Mouse (Mus musculus) gonadal fat pad, adult 2 months (tissue): ENCODE results near the gene Hipk3. TPM values are rescaled to one million over a fixed set of nuclear protein-coding genes. Genes with fewer than 3 reads are reported as not detected.

ENCODE experiments used
- DNase-seq: peaks from one replicate; pipeline ENCODE4 v3.0.0-alpha.2; 2012; ENCODE audit warnings: low read depth
- polyA plus RNA-seq: library from polyadenylated mRNA; depleted of rRNA; stranded (reverse); fragments of >200 nt; gene quantifications from 2 replicates; pipeline ENCODE4 v1.2.3, GENCODE M21; 2012

Gene Hipk3
- polyA plus RNA-seq, 1 experiment, result 46.9 TPM

DNA sequence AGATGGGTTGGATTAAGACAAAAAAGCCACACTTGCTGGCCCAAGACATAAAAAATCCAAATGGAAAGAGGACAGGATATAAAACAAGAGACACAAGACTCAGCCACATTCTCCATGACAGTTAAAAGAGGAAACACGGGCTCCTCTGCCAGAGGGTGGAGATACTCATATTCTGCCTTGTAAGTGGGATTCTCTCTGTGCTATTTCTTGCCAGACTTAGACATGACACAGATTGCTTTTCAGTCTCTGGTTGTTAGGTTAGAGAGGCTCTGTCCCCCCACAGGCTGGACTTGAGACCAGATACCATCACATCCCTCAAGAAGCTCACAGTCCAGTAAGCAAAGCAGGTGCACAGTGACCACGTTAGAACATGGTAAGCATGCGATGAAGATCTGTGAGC, 81.2 kb downstream of the Hipk3 start:
- no peak for DNase-seq

DNA sequence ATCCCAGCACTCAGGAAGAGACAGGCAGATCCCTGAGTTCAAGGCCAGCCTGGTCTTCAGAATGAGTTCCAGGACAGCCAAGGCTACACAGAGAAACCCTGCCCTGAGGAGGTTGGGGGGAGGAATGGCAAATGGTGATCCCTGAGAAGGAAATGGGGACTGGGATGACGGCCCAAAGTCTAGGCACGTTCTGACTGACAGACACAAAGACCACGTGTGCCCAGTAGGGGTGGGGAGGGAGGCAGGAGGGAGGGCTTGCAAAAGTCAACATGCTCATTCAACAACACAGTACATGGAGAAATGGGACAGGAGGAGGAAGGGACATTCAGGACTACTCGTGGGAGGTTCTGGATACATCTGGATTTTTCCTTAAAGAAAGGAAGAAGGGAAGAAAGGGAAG, 81.8 kb downstream of the Hipk3 start:
- DNase-seq, result no peak

DNA sequence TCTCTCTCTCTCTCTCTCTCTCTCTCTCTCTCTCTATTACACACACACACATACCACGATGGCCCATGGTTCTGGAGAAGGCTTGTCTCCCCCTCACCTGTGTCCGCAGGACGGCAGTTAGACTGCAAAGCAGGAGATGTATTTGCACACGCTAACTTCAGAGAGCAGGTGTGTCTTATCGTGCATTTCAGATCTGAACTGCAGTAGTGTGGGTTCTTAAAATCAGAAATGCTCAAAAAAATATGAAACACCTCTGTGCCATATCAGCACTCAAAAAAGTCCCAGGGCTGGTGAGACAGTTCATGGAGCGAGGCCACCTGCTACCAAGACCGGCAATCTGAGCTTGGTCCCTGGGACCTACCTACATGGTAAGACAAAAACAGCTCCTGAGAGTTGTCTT, 82.4 kb downstream of the Hipk3 start:
- no peak for DNase-seq

DNA sequence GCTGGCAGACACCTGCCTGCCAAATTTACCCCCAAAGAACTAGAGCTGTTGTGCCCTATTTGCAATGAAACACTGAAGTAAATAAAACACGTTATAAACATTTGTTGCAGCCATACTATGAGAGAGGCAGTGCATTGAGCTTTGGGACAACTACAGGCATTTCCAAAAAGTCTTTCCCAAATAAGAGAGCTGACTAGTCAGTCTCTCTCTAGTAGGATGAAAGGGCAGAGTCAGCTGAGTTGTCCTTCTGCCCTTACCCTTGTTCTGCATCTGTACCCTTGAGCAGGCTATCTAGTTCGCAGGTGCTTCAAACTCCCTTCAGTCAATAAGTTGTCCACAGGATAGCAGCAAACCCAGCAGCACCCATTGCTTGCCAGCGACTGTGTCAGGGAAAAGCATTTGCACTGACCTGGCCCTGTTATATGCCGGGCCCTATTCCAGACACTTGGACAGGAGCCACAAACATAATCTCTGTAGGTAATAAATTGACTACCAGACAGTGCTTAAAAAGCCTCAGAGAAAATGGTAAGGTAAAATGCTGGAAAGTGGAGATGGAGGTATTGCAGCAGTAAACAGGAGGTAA, 83.2 kb downstream of the Hipk3 start, which contains the start of gene D430041D05Rik:
Gene D430041D05Rik (minus strand): TSS at position 51 of the 583 bp plus-strand sequence.
- no peak for DNase-seq

DNA sequence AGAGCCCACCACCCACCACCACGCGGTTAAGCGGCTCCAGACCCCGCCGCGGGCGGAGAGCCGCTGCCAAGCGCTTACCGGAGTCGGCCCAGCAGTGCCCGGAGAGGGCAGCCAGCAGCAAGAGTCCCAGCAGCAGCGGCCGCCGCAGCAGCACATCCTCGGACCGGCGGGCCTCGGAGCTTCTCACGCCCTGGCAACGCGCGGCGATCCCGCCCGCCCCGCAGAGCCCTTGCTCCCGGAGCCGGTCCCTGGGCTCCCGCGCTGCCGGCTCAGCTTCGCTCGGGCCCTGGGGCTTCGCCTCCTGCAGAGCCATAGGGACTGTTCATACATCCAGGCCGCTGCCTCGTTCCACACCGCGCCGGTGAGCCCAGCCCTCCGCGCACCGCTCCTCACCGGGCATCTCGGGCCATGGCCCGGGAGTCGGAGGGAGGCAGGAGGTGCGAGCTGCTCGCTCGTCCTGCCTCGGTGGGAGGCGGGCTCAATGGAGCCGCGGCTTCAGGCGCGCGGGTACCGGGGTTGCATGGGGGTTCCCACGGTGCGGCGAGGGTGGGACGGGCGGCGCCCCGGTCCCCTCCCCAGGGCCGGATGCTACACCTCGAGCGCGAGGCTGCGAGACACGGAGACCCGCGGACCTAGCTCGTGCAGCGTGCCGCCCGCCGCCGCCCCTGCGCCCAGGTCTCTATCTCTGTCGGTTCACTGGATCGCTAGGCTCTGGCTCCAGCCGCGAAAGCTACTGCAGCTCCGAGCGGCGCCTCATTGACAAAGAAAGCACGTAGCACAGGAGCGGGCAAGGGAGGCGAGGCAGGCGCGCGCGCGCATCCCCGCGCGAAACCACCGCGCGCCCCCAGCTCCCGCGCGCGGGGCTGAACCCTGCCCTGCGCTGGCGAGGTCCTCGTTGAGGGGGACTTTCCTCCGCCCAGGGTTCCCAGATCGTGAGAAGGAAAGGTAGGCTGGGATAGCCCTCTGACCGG, 84.1 kb downstream of the Hipk3 start:
- no peak for DNase-seq

DNA sequence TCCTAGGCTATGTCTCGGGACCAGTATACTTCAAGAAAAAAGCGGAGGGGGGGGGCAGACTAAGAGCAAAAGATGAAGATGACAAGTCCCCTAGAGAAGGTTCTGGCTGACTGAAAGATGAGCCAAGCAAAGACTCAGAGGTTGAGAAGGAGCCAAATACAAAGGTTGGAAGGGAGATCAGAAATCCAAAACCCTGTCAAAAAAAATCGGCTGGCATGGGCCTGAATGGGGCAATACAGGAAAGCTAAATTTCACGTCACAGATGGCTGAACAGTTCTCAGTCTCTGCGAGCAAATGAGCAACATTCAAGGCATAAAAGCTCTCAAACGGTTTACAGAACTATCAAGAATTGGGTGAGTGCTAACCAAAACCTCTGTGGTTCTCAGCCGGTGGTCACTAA, 85.9 kb downstream of the Hipk3 start:
- DNase-seq, result no peak

DNA sequence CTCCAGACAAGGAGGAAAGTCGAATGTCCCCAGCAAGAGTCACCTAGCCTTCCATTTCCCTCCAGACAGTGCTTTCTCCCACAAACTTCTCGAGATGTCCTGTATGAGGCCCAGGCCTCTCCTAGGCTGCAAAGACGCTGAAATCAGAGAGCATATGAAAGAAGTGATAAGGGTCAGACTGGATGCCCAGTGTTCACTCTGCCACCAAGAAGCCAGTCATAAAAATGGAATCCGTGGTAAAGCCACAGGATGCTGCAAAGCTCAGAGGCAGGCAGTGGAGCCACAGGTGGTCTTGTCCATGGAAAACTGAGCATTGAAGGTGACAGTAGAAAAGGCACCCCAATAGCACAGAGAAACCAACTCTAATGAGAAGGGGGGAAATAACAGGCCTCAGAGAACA, 86.3 kb downstream of the Hipk3 start:
- no peak for DNase-seq

DNA sequence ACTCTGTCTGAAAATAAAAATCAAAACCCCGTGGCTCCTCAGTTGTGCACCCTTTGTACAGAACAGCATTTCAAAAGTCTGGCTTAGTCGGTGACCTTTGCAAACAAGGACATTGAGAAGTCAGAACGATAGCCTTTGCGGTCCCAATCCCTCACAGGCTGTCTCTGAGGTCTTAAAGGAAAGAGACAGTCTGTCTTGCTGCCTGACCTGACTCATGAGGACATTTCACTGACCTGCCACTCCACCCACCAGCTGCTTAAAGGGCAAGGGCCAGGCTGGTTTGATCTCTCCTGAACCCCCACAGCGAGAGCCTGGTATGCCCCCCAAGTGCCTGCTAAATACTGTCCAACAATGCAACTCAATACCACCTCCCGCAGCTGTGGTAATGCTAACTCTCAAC, 90.2 kb downstream of the Hipk3 start:
- no peak for DNase-seq

DNA sequence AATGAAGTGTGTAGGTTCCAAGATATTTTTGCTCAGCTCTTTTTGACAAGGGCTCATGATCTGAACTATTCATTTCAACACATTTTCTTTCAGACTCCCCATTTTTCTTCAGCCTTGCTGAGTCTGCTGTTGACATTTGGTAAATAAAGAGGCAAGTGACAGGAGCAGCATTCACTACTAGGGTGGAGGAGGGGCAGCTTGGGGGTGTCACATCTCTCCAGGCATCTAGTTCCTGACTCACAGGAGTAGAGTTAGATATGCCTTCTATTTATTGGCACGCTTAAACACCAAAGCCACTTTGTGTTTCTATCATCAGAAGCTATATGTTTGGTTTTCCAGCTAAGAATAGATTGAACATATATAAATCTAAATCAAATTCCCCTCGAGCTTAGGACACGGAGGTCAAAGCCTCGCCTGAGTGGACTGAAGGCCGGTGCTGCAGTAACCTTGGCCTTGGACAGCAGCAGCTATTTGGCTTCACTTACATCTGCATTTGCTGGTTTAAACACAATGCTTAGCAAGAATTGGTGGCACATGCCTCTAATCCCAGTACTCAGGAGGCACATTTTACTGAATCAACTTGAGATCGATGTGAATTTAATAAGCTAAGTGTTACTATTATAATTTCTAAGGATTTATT, 95.5 kb downstream of the Hipk3 start:
- DNase-seq, result no peak

DNA sequence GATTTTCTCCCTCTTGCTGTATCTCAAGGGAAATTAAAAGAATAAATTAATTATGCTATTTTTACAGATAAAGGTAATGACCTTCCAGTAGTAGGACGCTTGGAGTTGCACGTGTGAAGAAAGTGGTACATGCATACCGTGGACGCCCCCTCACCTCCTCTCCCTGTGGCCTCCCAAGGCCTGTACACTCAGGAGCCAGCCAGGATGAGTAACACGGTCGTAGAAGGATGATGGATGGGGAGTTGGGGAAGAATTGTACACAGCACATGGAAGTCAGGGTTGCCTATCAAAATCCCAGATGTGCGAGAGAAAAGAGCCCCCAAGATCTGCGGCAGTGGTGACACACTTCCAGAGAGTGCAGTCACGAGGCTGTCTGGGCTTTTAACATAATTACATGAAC, 98.3 kb downstream of the Hipk3 start:
- DNase-seq, result no peak

DNA sequence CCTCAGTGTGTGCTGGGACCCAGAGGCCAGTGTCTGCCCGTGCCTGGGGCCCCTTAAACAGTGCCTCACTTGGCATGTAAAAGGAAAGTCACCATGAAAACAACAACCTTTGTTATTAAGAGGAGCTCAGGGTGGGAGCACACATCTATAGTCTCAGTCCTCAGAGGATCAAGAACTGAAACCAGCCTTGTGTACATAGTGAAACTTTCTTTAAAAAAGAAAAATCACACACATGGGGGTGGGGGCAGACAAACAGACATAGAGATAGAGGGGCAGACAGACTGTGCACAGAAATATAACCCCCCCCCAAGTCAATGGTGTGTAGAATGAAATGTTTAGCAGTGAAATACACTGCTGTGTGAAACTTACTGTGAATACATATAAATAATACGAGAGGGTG, 99.5 kb downstream of the Hipk3 start:
- no peak for DNase-seq

DNA sequence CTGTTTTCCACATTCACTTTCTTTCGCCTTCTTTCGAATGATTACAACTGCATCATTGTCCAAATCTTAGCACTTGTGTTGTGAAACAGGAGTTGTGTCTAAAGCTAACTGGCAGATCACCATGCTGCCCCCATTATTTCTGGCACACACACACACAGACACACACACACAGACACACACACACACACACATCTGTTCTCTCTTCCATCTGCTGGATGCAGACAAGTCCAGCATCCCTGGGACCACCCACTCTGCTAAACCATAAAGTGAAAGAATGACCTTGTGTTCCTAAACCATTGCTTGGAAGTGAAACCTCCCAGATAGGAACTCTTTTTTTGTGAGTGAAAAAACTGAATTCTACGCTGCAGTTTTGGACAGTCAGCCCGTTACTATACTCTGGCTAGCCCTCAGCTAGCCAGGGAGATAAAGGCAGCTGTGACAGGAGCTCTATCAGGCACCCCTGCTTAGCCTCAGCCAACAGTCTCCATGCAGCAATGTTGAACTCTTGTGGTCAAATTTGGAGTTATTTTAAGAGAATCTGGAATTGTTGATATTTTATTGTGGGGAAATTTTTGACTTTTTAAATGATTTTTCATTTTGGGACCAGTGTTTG, 101.4 kb downstream of the Hipk3 start:
- no peak for DNase-seq

DNA sequence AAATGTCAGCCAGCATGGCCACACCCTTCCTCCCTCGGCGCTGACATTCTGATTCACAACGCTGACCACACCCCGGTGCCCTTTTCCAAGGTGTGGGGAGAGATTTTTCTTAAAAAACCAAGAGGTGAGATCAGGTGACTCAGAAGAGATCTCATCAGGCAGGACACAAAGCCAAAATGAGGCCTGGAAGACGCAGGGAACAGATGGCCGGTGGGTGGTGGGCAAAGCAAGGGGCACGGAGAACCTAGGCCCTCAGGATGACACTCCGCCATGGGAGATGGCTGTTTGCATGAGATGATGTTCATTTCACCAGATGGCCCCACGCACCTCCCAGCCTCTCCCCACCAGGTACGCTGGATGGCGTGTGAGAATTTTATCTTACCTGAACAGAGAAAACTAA, 105.0 kb downstream of the Hipk3 start:
- DNase-seq, result no peak

DNA sequence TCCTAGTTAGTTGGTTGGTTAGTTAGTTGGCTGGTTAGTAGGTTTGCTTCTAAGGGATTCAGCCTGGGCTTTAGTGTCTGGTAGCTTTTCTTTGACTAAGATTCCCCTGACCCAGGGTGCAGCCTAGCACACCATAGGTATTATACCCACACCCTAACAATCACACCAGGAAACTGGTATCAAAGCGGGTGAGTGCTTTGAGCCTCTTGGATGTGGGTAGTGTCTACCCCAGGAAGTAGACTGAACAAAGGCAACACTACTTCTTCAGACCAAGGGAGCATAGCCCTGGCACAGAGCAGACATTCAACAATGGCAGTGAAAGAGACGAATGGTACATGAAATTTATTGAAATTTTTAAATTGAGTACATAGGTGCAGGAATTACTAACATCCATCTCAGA, 108.3 kb downstream of the Hipk3 start:
- DNase-seq, result no peak

DNA sequence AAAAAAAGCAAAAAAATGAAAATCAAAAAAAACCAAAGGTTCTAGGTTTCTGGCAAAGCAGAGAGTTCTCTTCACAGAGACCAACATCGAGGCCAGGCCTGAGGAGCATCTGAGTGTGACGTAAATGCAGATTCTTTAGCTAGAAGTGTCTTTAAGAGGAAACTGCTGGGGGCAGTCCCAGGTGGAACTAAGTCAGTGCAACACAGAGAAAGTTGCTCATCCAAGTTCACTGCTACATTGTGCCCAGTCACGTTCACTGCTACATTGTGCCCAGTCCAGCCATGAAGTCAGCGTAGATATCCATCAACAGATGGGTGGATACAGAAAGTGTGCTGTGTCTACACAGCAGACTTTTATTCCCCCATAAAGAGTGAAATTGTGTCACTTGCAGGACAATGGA, 110.7 kb downstream of the Hipk3 start:
- DNase-seq, result no peak

DNA sequence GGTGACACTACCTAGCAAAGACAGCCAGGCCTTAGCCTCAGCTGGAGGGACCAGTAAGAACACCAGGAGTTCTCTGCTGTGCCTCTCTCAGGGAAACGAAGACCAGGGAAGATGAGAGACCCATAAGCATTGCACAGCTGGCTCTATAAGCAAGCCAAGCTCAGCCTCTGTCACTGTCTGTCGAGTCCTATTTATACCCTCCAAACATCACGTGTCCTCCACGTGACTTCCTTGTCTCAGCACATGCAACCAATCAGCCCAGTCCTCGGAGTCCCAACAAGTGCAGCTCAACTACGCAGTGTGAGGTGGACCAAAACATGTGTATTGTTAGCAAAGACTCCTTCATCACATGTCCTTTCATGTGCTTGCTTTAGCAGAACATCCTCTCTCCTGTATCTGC, 111.4 kb downstream of the Hipk3 start:
- DNase-seq, result no peak

DNA sequence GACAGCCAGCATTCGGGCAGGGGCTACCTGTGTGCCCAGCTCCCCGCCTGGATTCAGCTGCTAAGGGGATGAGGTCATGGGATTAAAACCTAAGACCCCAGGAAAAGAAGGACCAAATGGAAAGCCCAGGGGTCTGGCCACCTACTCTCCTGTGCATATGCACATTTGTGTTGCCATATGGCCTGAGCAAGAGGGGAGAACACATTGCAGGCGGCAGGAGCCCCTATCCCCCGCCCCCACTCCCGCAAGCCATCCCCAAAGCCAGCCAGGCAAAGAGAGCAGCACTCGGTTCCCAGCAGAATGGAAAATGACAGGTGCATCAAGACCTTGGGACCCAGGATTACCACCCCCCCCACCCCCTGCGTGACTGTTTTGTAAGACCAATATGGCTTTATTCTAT, 114.9 kb downstream of the Hipk3 start:
- DNase-seq, result no peak

DNA sequence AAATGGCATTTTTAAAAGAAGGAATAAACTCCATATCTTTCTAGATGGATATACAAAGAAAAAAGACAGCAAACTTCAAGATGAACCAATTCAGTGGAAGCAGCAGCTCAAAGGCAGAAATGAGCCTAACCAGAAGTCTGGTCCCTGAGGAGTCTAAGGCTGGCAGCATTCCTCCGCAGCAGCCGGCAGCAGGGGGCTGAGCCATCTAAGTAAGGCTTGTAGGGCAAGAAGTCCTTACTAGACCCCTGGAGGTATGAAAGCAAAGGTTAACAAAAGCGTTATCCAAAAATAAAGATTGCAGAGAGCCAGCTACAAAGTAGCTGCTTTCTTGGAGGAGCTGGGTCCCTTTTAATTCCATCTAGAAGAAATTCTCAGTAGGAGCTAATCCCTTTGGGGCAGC, 115.5 kb downstream of the Hipk3 start:
- no peak for DNase-seq

DNA sequence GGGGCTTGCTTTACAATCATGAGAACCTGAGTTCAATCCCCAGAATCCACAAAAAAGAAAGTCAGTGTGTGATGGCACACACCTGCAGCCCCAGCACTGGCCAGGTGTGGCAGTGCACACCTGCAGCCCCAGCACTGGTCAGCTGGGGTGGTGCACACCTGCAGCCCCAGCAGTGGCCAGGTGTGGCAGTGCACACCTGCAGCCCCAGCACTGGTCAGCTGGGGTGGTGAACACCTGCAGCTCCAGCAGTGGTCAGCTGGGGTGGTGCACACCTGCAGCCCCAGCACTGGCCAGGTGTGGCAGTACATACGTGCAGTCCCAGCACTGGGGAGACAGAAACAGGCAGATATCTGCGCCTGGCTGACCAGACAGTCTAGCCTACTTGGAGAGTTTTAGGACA, 116.3 kb downstream of the Hipk3 start:
- DNase-seq, result no peak
